Mouse (Mus musculus) cerebellum, adult 9-11 months (tissue): ENCODE results near the gene Sorbs2.

ENCODE experiments used
- DNase-seq: peaks from one replicate; pipeline ENCODE4 v3.0.0; 2022

Gene Sorbs2

DNA sequence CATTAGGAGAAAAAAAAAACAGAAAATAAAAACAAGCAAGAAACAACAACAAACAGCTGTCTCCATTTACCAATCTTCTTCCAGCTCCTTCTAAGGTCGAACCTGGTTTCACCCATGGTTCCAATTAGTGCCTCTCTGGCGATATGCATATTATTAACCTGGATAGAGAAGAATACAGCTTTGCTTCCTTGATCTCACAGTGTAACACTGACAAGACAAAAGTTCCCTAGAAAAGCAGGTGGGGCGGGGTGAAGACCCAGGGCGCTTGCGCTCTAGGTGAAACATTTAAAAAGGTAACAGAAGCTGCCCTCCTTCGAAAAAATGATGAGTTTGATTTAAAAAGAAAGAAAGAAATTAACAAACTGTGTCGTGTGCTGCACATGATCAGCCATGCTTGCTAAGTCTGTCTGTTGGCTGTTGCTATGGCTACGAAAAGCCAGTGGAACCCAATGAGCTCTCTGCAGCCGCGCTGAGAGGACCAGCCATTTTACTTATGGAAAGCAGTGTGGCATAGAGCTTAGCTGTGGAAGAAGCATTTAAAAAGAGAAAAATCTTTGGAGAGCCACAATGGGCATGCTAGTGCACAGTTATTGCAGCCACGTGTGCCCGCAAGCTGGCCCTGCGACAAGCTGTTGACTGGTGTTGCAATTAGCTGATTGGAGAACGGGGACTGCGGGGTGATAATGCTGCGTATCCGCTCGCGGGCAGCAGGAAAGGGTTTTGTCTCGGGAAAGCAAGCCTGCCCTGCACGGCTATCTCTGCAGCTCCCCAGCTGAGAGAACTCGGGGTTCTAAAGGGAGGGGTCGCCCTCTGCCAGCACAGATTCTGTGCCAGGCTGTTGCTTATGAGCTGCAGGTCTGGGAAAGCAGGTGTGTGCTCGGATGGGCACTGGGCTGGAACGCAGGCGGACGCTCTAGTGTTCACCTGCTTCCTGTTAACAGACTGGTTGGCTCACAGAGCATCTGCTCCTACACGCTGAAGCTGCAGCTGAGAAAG lies 120.0 kb downstream of the Sorbs2 start:
- peak; percentile 80 for DNase-seq

DNA sequence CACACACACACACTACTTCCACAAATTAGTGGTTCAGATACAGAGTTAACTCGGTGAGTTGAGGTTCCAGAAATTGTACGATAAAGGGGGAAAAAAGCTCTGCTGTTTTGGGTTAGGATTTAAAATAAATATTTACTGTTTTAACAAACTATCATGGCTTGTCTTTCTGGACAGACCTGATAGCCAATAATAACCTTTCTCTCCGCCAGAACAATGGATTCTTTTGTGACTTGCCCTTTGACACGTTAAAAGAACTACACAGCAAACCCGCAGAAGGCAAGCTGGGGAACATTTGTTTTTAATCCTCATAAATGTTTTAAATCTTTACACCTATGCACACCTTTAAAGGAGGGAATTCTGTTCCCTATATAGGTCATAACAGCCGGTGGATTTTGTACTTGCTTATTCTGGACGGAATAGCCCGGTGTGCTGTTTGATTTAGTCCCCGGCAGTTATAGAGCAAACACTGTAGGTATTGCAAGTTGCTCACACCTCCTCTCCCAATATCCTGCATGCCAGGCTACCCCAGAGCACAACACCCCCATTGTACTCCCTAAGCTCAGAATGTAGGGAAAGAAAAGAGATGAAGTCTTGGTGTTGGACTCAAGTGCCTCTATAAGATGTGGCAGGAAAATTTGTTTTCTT lies 121.0 kb downstream of the Sorbs2 start:
- DNase-seq = peak; percentile 22

DNA sequence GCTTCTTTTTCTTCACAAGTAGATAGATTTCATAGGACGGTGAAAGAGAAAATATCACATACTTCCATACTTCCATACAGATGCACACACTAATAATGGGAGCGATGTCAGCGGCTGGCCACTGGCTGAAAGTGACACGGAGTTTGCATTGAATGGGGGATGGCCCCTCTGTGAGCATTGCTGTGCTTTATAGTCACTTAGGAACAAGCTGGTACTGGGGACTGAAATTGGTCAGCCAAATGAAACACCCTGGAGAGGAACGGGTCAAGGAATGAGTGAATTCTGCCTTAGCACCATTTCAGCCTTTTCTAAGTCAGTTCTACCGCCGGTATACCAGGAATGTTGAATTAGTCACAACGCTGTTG lies 121.5 kb downstream of the Sorbs2 start:
- no peak for DNase-seq

DNA sequence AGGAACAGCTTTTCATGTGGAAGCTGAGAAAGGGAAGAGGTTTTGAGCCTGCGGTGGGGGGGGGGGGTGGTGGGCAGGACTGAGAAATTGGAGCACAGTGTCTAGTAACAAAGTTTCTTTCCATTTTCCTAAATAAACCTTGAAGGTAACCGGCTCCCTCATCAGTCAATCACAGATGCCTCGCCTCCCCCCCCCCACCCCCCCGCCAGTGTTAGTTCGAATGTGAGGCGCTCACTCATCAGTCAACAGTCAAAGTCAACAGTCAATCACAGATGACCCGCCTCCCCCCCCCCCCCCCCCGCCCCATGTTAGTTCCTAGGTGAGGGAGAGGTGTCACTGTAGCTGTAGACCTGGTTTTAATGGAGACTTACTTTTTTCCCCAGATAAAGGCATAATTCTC lies 123.4 kb downstream of the Sorbs2 start:
- DNase-seq = no peak

DNA sequence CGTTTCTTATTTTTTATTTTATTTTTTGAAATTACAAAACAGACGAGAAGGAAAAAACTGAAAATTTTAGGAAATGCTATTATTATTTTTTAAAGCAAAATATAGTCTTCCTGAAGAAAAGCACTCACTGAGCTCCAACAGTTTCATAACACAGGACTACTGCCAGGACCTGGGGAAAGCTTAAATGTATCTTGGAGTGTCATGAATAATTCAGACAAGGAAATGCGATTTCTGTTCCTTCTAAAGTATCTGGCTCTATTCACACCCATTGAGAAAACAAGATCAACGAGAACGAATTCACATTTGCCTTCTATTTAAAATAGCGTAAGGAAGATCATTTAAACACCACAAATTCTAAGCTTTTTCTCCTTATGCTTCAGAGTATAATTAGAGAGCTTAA lies 127.6 kb downstream of the Sorbs2 start:
- no peak for DNase-seq

DNA sequence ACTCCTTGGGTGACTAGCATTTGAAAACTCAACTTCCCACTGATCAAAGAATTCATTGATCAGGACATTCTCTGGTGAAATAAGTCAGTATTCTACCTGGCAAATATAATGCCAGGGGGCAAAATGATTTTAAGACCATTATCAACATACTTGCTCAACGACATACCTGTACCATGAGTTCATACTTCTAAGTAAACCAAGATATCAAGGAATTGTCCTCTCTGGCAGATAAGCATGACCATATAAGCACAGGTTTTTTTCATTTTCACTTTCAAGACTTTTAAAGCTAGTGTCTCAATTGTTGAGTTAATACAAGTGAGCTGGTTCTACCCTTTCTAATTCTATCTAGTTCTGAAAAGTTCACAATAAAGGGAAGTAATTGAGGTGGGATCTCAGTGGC lies 130.2 kb downstream of the Sorbs2 start:
- DNase-seq = no peak

DNA sequence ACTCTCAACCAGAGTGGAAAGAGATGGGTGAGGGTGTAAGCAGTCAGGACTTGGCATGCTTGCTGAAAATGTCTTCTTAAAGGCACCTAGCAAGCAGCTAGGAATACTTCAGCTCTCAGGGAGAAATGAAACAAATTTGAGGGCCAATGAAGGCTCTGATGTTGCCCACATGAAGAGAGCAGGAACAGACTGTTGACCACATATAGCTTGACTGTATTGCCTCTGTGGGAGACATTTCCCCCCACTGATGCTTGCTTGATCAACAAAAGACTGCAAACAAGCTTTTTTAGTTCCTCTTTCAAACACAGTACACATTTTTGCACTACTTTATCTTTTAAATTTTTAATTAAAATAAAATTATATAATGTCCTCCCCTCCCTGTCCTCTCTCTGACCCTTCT lies 131.9 kb downstream of the Sorbs2 start:
- no peak for DNase-seq

DNA sequence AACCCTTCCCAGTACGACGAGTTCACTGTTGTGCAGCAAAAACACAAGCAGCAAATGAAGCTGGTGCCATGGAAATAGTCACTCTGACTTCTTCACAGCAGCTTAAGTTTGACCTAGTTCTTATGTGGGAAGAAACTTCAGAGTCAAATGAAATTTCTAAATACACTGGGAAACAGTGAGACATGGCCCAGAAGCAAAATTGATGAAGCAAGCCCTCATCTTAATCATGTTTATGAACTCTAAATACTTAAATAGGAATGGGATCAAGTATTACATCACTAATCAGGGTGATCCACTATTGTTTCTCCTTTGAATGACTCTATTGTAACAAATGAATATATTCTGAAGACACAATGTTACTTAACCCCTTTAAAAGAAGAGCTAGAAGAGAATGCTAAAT lies 137.1 kb downstream of the Sorbs2 start:
- no peak for DNase-seq

DNA sequence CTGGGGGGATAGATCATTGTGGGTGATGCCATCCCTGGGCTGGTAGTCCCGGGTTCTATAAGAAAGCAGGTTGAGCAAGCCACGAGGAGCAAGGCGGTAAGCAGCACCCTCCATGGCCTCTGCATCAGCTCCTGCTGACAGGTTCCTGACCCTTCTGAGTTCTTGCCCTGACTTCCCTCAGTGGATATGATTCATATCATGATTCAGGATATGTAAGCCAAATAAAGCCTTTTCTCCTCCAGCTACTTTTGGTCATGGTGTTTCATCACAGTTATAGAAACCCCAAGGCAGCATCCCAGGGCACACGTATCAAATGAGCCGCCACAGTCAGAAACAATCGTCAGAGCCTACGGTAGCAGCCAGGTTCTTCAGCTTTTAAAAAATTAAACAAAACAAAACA lies 141.5 kb downstream of the Sorbs2 start:
- no peak for DNase-seq

DNA sequence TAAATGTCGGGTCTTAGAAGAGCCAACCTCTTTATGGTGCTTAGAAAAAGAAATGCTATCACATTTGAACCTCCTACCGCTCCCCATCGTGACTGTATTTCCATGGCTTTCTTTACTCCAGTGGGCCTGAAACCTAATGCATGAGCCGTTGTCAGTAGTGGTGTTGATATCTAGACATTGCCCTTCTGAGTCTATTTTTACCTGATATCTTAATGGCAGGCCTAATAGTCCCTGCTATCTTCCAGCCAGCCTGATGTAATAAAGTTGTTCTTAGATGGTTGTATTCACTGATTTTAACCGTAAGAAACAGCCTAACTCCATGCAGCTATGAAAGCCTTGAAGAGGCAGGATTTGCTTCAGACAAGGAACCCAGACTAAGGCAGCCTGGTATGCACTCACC lies 142.4 kb downstream of the Sorbs2 start:
- DNase-seq = no peak

DNA sequence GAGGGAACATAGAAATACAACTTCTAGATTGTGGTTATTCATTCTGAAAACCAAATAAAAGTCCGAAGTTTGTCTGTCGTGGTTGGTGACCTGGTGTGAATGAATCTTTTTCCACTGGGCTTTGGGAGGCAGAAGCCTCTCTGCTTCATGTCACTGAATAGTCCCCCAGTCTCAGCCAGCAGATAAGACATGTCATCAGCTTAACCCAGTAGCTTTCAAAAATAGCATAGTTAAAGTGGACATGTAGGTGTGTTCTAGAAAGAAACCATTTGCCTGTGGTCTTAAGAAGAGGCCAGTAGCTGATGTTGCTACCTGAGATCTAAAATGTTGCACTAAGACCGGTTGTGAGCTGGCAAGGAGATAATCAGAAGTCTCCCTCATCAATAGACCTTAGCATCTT lies 150.4 kb downstream of the Sorbs2 start:
- DNase-seq = no peak

DNA sequence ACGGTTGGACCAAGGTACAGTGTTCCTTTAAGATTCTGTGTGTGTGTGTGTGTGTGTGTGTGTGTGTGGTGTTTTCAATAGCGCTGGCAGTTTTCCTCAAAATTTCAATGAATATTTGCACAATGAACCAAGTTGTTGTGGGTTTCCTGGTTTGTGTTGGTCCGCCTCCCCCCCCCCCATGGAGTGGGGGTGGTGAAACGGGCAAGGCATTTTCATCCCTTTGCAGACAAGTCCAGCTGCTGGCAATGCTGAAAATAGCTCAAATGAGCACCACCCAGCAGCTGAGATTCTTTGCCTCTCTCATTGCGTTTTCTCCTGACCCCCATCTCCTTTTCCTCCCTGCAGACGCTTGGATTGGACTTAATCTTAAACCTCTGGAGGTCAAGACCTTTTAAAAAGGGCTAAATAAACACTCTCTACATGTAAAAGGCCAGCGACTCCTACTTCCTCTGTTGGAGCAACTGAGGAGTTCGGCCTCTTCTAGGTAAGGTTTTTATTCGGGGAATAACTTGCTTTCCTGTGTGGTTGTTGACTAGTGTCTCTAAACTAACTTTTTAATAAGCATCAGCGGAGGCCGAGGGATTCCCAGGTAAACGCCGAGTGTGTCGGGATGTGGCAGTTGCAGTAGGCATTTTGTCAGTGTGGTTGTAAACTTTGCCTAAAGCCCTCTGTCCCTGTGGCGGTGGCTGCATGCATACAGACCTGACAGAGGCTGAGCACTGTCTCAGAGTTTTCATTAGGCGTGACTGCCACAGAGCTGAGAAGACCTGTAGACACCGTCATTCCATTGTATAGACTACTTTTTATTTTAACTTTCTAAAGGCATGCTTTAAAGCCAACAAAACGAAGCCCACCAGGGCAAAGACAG lies 151.1 kb downstream of the Sorbs2 start:
- no peak for DNase-seq

DNA sequence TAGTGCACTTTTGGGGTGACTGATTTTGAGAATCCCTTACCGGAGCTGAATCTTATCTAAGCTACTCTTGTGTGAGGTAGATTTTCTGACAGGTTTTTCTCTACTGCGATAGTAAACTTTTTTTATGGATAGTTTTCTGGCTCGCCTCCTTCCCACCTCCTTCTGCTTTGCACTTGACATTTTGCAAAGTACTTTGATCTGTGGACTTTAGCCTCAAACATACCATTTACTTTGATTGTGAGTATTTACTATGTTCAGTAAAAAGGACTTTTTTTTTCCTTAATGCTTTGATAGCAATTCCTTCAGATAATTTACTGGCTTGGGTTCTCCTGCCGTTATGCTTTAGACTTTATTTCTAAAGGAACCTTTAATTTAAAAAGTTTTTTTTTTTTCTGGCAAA lies 151.9 kb downstream of the Sorbs2 start:
- no peak for DNase-seq

DNA sequence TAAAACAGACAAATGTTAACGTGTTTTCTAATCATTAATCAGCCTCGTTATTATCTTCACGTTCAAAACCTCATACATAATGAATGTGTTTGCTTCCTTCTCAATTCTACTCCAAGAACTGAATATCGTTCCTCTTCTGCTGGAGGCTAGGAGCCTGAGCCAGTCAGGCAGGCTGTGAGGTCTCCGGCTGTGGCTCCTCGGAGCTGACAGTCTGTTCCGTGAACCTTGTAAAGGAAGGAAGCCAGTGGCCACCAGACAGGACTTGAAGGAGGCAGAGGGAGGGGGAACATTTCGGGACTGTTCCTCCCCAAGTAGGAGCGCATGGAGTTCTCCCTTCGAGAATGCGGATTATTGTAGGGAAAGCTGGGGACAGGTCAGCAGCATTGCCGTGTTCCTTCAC lies 153.0 kb downstream of the Sorbs2 start:
- no peak for DNase-seq

DNA sequence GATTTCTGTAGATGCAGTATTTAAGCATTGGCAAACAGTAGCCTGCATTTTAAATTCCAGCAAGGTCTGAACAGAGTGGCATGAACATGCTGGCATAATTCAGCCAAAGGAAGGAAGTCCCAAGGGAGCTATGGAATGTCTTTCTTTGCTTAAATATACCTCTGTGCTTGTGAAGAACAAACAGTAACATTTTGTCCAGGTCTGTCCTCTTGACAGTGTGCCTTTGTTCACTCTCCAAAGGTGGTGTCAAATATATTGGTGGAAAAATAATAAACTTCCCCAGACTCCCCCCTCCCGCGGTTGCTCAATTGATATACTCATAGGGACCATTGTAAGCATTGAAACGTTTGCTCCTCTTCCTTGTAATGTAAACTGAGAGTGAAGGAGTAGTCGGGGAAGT lies 154.0 kb downstream of the Sorbs2 start:
- DNase-seq = no peak

DNA sequence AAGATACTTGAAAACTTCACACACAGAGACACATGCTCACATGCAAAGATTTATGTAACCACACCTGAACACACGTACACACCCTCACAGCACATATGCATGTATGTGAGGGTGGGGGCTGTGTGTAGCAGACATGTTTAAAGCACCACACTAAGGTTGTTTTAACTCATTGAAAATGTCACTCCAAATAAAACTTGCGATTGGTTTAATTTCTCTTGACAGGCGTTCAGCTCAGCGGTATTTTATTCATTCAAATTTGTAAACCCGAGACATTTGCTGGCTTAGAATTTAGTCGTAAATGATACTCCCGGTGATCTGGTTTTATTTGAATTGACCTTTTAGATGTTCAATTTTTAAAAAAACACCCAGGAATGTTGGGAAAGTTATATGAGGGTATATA lies 158.6 kb downstream of the Sorbs2 start:
- no peak for DNase-seq

DNA sequence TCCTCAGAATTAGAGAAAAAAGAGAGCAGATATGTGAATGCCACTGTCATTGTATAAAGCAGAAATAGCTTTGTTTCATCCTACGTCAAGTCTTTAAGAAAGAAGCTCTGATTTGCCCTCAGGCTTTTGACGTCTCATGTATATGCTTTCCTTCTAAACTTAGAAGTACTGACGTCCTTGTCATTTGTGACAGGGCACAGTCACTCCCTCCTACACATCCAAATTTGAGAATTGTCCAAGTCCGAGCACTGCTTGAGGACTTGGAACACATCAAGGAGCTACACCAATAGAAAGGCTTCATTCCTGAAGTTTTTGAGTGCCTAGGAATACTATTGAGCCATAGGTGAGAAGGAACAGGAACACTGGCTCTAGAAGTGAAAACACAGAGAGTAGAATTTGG lies 165.6 kb downstream of the Sorbs2 start:
- no peak for DNase-seq

DNA sequence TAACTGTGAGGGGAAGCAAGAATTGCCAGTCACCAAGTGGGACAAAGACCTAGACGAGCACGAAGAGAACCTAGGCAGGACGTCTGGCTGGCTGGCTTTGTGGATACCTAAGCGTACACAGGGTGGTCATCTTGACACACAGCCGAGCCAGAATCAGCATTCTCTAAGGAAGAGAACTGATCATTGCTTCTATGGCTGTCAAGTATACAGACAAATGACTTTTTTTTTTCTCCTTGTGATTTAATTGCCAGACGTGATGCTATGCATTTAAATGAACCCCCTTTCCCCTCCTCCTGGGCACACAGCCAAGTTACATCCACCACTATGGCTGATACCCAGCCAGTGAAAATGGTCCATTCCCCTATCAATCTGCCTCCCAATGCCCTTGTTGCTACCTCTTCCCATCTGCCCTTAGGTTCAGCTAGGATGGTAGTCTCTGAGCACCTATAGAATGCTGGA lies 168.3 kb downstream of the Sorbs2 start:
- DNase-seq = no peak

DNA sequence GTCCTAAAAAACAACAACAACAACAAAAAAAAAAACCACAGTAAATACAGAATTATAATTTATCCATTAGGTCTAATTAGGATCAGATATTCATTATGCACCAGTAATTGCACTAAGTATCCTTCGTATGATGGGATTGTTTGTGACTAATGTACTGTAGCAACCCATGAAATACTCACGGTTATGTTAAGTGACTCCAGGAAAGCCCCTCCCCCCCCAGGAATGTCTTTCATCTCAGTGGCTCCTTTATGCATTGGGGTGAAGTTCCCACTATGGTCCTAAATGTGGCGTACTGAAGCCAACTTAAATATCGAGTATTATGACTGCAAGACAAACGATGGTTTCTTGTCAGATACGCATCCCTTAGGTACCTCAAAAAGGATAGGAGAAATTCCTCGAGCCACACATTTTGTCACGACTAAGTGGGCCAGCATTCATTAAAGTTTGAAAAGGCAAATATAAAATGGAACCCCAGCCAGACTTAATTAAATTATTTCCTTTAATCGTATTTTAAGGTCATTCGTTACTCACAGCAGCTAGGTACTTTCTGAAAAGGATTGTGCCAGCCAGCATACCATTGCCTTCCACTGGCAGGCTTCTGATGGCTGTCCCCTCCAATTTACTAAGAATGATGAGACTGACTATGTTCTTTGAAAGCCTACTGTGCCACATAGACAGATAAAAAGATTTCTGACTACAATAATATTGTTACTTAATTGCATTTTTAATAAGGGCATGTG lies 169.7 kb downstream of the Sorbs2 start:
- DNase-seq = no peak

DNA sequence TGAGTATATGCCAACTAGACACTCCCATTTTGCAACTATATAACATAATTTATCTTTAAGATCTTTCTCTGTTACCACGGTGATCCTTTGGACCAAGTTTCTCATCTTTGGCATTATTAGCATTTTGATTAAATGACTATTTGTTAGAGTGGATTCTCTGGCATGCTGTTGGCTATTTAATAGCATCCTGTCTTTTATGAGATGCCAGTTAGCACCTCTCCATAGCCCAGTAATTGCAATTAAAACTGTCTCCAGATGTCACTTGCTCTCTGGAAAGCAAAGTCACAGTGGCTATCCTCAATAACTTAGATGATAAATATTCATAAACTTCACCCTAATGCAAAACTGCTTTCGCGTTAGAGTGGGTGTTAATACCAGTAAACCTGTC lies 170.3 kb downstream of the Sorbs2 start:
- DNase-seq = no peak

DNA sequence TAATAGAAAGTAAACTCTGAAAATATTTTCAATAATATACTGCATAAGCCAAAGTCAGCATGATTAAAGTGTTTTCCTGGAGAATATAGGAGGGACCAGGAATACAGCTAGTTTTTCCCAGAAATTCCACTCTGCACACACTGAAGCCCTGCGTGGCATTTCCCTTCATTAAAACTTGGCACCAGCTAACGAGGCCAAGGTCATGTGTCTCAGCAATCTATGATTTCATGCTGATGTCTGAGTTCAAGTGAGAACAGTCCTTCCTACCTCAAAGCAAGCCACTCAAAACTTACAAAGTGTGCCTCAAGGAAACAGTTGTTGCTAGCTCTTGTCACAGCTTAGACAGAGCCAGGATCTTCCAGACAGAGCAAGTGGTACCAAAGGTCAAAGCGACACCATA lies 173.6 kb downstream of the Sorbs2 start:
- no peak for DNase-seq

DNA sequence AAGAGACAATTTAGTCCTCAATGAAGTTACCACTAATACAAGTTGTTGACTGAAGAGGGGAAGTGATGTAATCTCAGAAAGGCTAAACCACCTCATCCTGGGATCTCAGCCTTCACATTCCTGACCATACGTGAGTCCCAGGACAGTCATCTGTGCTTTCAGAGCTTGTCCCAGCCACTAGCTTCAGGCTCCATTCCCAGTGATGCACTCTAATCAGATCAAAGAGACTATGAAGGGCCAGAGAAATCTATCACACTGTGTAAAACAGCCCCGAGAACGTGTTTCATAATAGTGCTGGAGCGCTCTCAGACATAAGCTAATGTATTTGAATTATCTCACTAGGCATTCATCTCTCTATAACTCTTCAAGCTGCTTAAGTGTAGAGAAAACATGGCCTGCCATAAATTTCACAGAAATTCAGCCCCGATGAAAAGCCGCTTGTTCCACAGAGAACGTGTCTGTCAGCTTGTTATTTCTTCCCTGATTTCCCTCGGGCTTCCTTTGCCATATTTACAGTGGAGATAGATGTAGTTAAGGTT lies 175.3 kb downstream of the Sorbs2 start:
- DNase-seq = no peak
